Comparison of ENCODE assay signal across 8 mouse cellular contexts in genomic region chr13:75707821-75708636, GRCm38 (mm10). TPM values are rescaled to one million over a fixed set of nuclear protein-coding genes. Genes with fewer than 3 reads are reported as not detected.
DNase-seq lines count a peak whose midpoint lies in the region; ATAC-seq and TF ChIP-seq lines count a peak whose summit lies in the region.

No protein-coding gene starts in this region.

- peak overlapping the region; percentile 81 for H3K4me2 ChIP-seq in forebrain, embryonic 13.5 days
- H3K4me2 ChIP-seq in heart, postnatal 0 days (ENCODE audit: low read depth, low read length): peak overlapping the region; percentile 73
- H3K4me2 ChIP-seq in neural tube, embryonic 13.5 days: peak overlapping the region; percentile 71

- H3K4me3 ChIP-seq in forebrain, embryonic 13.5 days: peak overlapping the region; percentile 64
- H3K4me3 ChIP-seq in heart, postnatal 0 days (ENCODE audit: low read depth, low read length): peak overlapping the region; percentile 74
- peak overlapping the region; percentile 65 for H3K4me3 ChIP-seq in neural tube, embryonic 13.5 days
- peak overlapping the region; percentile 94 for H3K4me3 ChIP-seq in testis, adult 2 months (ENCODE audit: control insufficient read depth, low read depth, low read length)

- TF ChIP-seq CTCF in heart, postnatal 0 days (IDR thresholded peaks at IDR 0.05; ENCODE audit: low read depth): no peak
- no peak for TF ChIP-seq CTCF in testis, adult 2 months (IDR thresholded peaks at IDR 0.05; ENCODE audit: control insufficient read depth, insufficient read depth, insufficient replicate concordance, low read depth, low read length)

- DNase-seq in CD8-positive naive resting alpha-beta T cell, adult 2 months (ENCODE audit: low read depth in 2 of 2, low spot score in 2 of 2): peak; percentile 7 to 16
- DNase-seq in heart, postnatal 0 days (ENCODE audit: low spot score): peak; percentile 46
- peak; percentile 74 to 83 for DNase-seq in kidney, postnatal 4 days
- DNase-seq in lung, adult 18-20 months: peak; percentile 67 to 71

- ATAC-seq in cerebellum, adult (ENCODE audit: insufficient number of reproducible peaks, low FRiP score, low TSS enrichment): peak; percentile 60
- ATAC-seq in forebrain, embryonic 13.5 days: peak; percentile 68
- ATAC-seq in heart, postnatal 0 days (ENCODE audit: insufficient read depth, low read depth): peak; percentile 68
- ATAC-seq in neural tube, embryonic 13.5 days (ENCODE audit: low read depth): peak; percentile 76

- WGBS in forebrain, embryonic 13.5 days: under 1% methylated on average over 73 of the region's 83 CpGs
- WGBS in heart, postnatal 0 days: under 1% methylated on average over 76 of the region's 83 CpGs
- WGBS in neural tube, embryonic 13.5 days: under 1% methylated on average over 68 of the region's 83 CpGs

- no peaks in the 10 kb centered on the region for H3K36me3 ChIP-seq in forebrain, embryonic 13.5 days (ENCODE audit: poor library complexity, severe bottlenecking)
- H3K36me3 ChIP-seq in heart, postnatal 0 days (replicated peaks; ENCODE audit: control insufficient read depth, insufficient read depth, low read length): no peaks in the 10 kb centered on the region
- no peaks in the 10 kb centered on the region for H3K36me3 ChIP-seq in neural tube, embryonic 13.5 days
- H3K36me3 ChIP-seq in testis, adult 2 months (ENCODE audit: control insufficient read depth, insufficient read depth, low read length): no peaks in the 10 kb centered on the region

- H3K27ac ChIP-seq in forebrain, embryonic 13.5 days: no peak overlapping the region
- H3K27ac ChIP-seq in heart, postnatal 0 days (ENCODE audit: low read depth): peak overlapping the region; percentile 83
- peak overlapping the region; percentile 66 for H3K27ac ChIP-seq in neural tube, embryonic 13.5 days (replicated peaks)
- H3K27ac ChIP-seq in testis, adult 2 months (ENCODE audit: control insufficient read depth, insufficient read depth, low read depth, low read length): peak overlapping the region; percentile 16

- no peak for TF ChIP-seq POLR2A in testis, adult 2 months (IDR thresholded peaks at IDR 0.05; ENCODE audit: control insufficient read depth, low read depth, low read length)

- no peaks in the 10 kb centered on the region for H3K9me3 ChIP-seq in forebrain, embryonic 13.5 days (replicated peaks)
- H3K9me3 ChIP-seq in heart, postnatal 0 days (replicated peaks; ENCODE audit: control insufficient read depth, low read length): no peaks in the 10 kb centered on the region
- no peaks in the 10 kb centered on the region for H3K9me3 ChIP-seq in neural tube, embryonic 13.5 days

- H3K9ac ChIP-seq in forebrain, embryonic 13.5 days: peak overlapping the region; percentile 67
- H3K9ac ChIP-seq in heart, postnatal 0 days (replicated peaks; ENCODE audit: low read depth, low read length): peak overlapping the region; percentile 63
- H3K9ac ChIP-seq in neural tube, embryonic 13.5 days: peak overlapping the region; percentile 78

- peaks cover 15% of the 10 kb centered on the region for H3K27me3 ChIP-seq in forebrain, embryonic 13.5 days
- no peaks in the 10 kb centered on the region for H3K27me3 ChIP-seq in heart, postnatal 0 days (ENCODE audit: control insufficient read depth, insufficient read depth, low read length)
- peaks cover 14% of the 10 kb centered on the region for H3K27me3 ChIP-seq in neural tube, embryonic 13.5 days
- H3K27me3 ChIP-seq in testis, adult 2 months (ENCODE audit: control insufficient read depth, insufficient read depth, low read length): no peaks in the 10 kb centered on the region

- no peak for TF ChIP-seq EP300 in heart, postnatal 0 days (IDR thresholded peaks at IDR 0.05; ENCODE audit: low read depth)

- peaks cover 11% of the 10 kb centered on the region for H3K4me1 ChIP-seq in forebrain, embryonic 13.5 days
- H3K4me1 ChIP-seq in heart, postnatal 0 days (ENCODE audit: control insufficient read depth, insufficient read depth): no peaks in the 10 kb centered on the region; the same call in 1 of the 2 replicates
- peaks cover 17% of the 10 kb centered on the region for H3K4me1 ChIP-seq in neural tube, embryonic 13.5 days (replicated peaks)
- H3K4me1 ChIP-seq in testis, adult 2 months (ENCODE audit: control insufficient read depth, insufficient read depth, low read length): peaks cover 2% of the 10 kb centered on the region

RNA-seq across cellular contexts. Expression of gene Ell2, which starts 1.5 kb away (rescaled TPM):
- 1.5 and 2.0 TPM in 2 replicates for polyA plus RNA-seq in forebrain, embryonic 13.5 days (2015; fragmentation: Nextera tagmentation; extraction: Ambion mirVana)
- total RNA-seq in heart, postnatal 0 days (2014; rRNA removed; ENCODE audit: low replicate concordance): 2.9 and 3.2 TPM in 2 replicates
- polyA plus RNA-seq in heart, postnatal 0 days (2015; fragmentation: Nextera tagmentation; extraction: Ambion mirVana): 2.2 and 2.5 TPM in 2 replicates
- polyA plus RNA-seq in neural tube, embryonic 13.5 days (2015; fragmentation: Nextera tagmentation; extraction: Ambion mirVana): 2.4 and 2.8 TPM in 2 replicates
- 17.7 and 28.9 TPM in 2 replicates for polyA plus RNA-seq in testis, adult 2 months (2012; rRNA removed)

Comparison
In these comparisons a context has a peak if more than half of its experiments do, and no peak if none do; other contexts are left out.
1. DNase-seq: peak in every context shown above with its lines; median percentile 78 in kidney, postnatal 4 days; 69 in lung, adult 18-20 months; 46 in heart, postnatal 0 days; 12 in CD8-positive naive resting alpha-beta T cell, adult 2 months.